Mouse (Mus musculus) lung, postnatal 0 days (tissue): ENCODE results near the gene Ptprn2.

ENCODE experiments used
- CTCF ChIP-seq: IDR thresholded peaks from 2 replicates; pipeline ENCODE4 v1.5.1; 2016; ENCODE audit warnings: antibody characterized with exemption, mild to moderate bottlenecking
- EP300 ChIP-seq: IDR thresholded peaks from 2 replicates; pipeline ENCODE4 v1.6.1; 2016; ENCODE audit warnings: antibody characterized with exemption, mild to moderate bottlenecking, control low read depth

GRCm38 (mm10) chr12:116486404-116486730, 847 bp downstream of the Ptprn2 start:
- TF ChIP-seq EP300 = no peak
- no peak for TF ChIP-seq CTCF
